Mouse (Mus musculus) liver, embryonic 13.5 days (tissue): ENCODE results near the gene Ppp1cc. TPM values are rescaled to one million over a fixed set of nuclear protein-coding genes. Genes with fewer than 3 reads are reported as not detected.

Experiments used
- ATAC-seq: fragments of 200-750 bp; cut with Nextera tagmentation; 2 replicates; pipeline ENCODE4 v1.8.0; 2017; ENCODE audit warnings: low read depth, mild to moderate bottlenecking, moderate number of reproducible peaks, moderate library complexity
- DNase-seq: peaks from one replicate; pipeline ENCODE4 v3.0.0; 2022
- H3K27ac ChIP-seq: fragments of 300-500 bp; sonication (generic); 2 replicates; pipeline ENCODE4 v1.5.1; 2015; ENCODE audit warnings: moderate library complexity, mild to moderate bottlenecking, inconsistent platforms
- H3K27me3 ChIP-seq: fragments of 300-500 bp; sonication (generic); 2 replicates; pipeline ENCODE4 v1.6.1; 2015; ENCODE audit warnings: mild to moderate bottlenecking, inconsistent platforms
- H3K36me3 ChIP-seq: fragments of 300-500 bp; sonication (generic); 2 replicates; pipeline ENCODE4 v1.6.1; 2015; ENCODE audit warnings: mild to moderate bottlenecking, inconsistent platforms
- H3K4me1 ChIP-seq: fragments of 300-500 bp; sonication (generic); replicated peaks from 2 replicates; pipeline ENCODE4 v1.6.1; 2015; ENCODE audit warnings: inconsistent platforms
- H3K4me2 ChIP-seq: fragments of 300-500 bp; sonication (generic); 2 replicates; pipeline ENCODE4 v1.6.1; 2015; ENCODE audit warnings: inconsistent platforms, mild to moderate bottlenecking, moderate library complexity
- H3K4me3 ChIP-seq: fragments of 300-500 bp; sonication (generic); replicated peaks from 2 replicates; pipeline ENCODE4 v1.5.1; 2015; ENCODE audit warnings: mild to moderate bottlenecking, inconsistent platforms
- H3K9ac ChIP-seq: fragments of 300-500 bp; sonication (generic); 2 replicates; pipeline ENCODE4 v1.6.1; 2015; ENCODE audit warnings: mild to moderate bottlenecking, inconsistent platforms
- H3K9me3 ChIP-seq: fragments of 300-500 bp; sonication (generic); replicated peaks from 2 replicates; pipeline ENCODE4 v1.6.1; 2016; ENCODE audit warnings: inconsistent platforms
- WGBS: fragments of 180-500 bp; shearing (Covaris S2); methylation state at CpG from one replicate; pipeline ENCODE4 v1.1.7; 2015; ENCODE audit not compliant: insufficient replicate concordance; 5-methylcytosine and 5-hydroxymethylcytosine counted together
- polyA plus RNA-seq: library from polyadenylated mRNA; unstranded; fragments of >200 nt; fragmentation: Nextera tagmentation; extraction: Ambion mirVana; gene quantifications from 2 replicates; pipeline ENCODE4 v1.2.1, GENCODE M21; 2015

Gene Ppp1cc
- polyA plus RNA-seq, 1 experiment from 2014 or later, result 164 TPM

- no peak overlapping the region for H3K4me2 ChIP-seq
- peaks cover 13% of the 10 kb centered on the region for H3K4me1 ChIP-seq
- DNase-seq, result no peak
- no peak overlapping the region for H3K27ac ChIP-seq
- no peaks in the 10 kb centered on the region for H3K36me3 ChIP-seq
- H3K9ac ChIP-seq, result no peak overlapping the region
- no peaks in the 10 kb centered on the region for H3K9me3 ChIP-seq
- ATAC-seq, result no peak
- no peaks in the 10 kb centered on the region for H3K27me3 ChIP-seq
- 64% methylated on average over 12 of the region's 12 CpGs for WGBS
- no peak overlapping the region for H3K4me3 ChIP-seq
Measured at GRCm38 (mm10) chr5:122218109-122218905, 60.2 kb downstream of the Ppp1cc start.

DNA sequence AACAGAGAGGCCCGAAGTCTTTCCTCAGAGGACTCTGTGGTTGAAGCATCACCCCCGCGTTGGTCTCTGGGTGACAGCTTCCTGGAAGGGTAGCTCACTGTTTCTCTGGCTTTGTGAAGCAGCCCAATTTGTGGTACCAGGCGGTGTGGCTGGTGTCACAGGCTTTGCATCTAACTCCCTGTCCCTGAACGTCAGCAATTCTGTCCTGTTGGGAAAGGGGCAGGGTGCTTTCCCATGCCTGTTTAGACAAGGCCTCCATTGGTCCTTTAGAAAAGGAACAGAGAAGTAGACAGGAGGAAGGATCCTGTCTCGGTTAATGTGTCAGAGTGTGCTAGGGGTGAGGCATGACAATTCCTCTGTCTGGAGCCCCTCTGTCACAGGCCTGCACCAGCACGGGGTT, 60.9 kb downstream of the Ppp1cc start:
- ATAC-seq, result no peak
- Histone ChIP-seq H3K9me3 (no peaks in the 10 kb centered on the region), H3K36me3 (no peaks in the 10 kb centered on the region), H3K4me2 (no peak overlapping the region), H3K9ac (no peak overlapping the region), H3K27me3 (no peaks in the 10 kb centered on the region), H3K27ac (no peak overlapping the region), H3K4me3 (no peak overlapping the region), H3K4me1 (peaks cover 13% of the 10 kb centered on the region)
- no peak for DNase-seq
- WGBS, result 35% methylated on average over 7 of the region's 7 CpGs

DNA sequence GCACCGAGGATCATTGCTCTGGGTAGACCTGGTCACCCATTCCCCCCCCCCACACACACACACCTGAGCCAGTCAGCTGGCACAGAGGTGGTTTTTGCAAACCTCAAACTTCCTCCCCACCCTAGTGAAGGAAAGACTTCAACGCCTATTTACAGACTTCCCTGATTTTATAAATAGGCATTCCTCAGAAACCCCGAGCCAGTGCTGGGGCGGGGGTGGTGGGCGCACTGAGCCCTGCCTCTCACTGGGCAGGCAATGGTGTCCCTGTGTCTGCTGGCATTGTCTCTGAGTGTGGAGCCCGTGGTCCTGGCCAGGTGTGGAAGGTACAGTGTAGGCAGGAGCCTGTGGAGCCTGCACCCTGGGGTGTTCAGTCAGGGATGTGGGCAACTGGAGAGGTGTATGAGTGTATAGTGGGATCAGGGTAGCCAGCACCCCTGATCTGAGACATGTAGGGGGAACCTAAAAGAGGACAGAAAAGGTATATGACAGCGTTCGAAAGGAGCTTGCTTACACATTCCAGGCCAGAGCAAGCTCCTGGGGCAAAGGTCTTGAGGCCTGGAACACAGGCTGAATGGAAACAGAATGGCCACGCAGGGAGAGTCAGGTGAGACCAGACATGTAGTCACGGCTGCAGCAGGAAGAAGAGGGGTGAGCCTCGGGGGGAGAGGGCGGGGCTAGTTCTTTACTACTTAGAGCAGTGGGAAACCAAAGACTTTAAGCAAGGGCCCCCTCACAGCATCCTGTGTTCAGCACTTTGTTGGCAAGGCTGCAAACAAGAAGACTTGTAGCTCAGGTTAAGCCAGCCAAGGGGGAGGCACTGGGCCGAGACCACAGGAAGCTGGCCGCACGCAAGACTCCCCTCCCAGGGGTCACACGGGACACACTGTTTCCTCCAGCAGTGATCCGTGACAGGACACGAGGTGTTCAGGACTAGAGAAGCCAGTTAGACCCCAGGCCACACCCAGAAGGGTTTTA, 61.9 kb downstream of the Ppp1cc start:
- no peak overlapping the region for H3K27ac ChIP-seq
- no peak; the same call in 1 of the 2 replicates for ATAC-seq

GRCm38 (mm10) chr5:122221085-122221484, 63.0 kb downstream of the Ppp1cc start:
- no peak overlapping the region for H3K4me3 ChIP-seq
- DNase-seq, result no peak
- 63% methylated on average over 4 of the region's 4 CpGs for WGBS
- H3K27ac ChIP-seq, result no peak overlapping the region
- H3K36me3 ChIP-seq, result no peaks in the 10 kb centered on the region
- H3K27me3 ChIP-seq, result no peaks in the 10 kb centered on the region
- no peak overlapping the region for H3K9ac ChIP-seq
- ATAC-seq, result no peak
- peaks cover 13% of the 10 kb centered on the region for H3K4me1 ChIP-seq
- no peaks in the 10 kb centered on the region for H3K9me3 ChIP-seq
- H3K4me2 ChIP-seq, result no peak overlapping the region

More for the DNA sequence above, 61.9 kb downstream of the Ppp1cc start:
- Histone ChIP-seq H3K4me3 (no peak overlapping the region), H3K4me1 (peaks cover 13% of the 10 kb centered on the region), H3K9me3 (no peaks in the 10 kb centered on the region), H3K36me3 (no peaks in the 10 kb centered on the region), H3K9ac (no peak overlapping the region), H3K27me3 (no peaks in the 10 kb centered on the region), H3K4me2 (no peak overlapping the region)
- no peak for DNase-seq
- WGBS, result 31% methylated on average over 18 of the region's 18 CpGs

- Histone ChIP-seq H3K4me3 (no peak overlapping the region), H3K9ac (no peak overlapping the region), H3K27ac (no peak overlapping the region), H3K4me1 (peaks cover 11% of the 10 kb centered on the region), H3K4me2 (no peak overlapping the region), H3K36me3 (no peaks in the 10 kb centered on the region), H3K9me3 (no peaks in the 10 kb centered on the region; the same call in 1 of the 2 replicates), H3K27me3 (no peaks in the 10 kb centered on the region)
- 79% methylated on average over 2 of the region's 2 CpGs for WGBS
- DNase-seq (no peak), ATAC-seq (no peak)
Measured at GRCm38 (mm10) chr5:122224291-122224690, 66.2 kb downstream of the Ppp1cc start.

Other genes with a start within 250 kb of the Ppp1cc start
- 0.59 and 0.88 TPM in 2 replicates for gene Cux2, start 108.2 kb upstream of the Ppp1cc start, polyA plus RNA-seq
- 0.70 and 11.9 TPM in 2 replicates for gene Myl2, start 57.3 kb upstream of the Ppp1cc start, polyA plus RNA-seq
- gene Ccdc63, start 17.5 kb upstream of the Ppp1cc start, polyA plus RNA-seq, result 0.14 TPM in 1 of 2 replicates, not detected in the other
- 1.4 and 2.1 TPM in 2 replicates for gene Hvcn1, start 48.5 kb downstream of the Ppp1cc start, polyA plus RNA-seq
- gene Tctn1, start 106.2 kb downstream of the Ppp1cc start, polyA plus RNA-seq, result 0.68 and 1.1 TPM in 2 replicates
- 3.4 and 3.5 TPM in 2 replicates for gene Pptc7, start 126.1 kb downstream of the Ppp1cc start, polyA plus RNA-seq
- gene Rad9b, start 196.0 kb downstream of the Ppp1cc start, polyA plus RNA-seq, result 2.8 and 2.9 TPM in 2 replicates
- 131 and 141 TPM in 2 replicates for gene Vps29, start 196.1 kb downstream of the Ppp1cc start, polyA plus RNA-seq
- gene Gpn3, start 213.6 kb downstream of the Ppp1cc start, polyA plus RNA-seq, result 74.4 and 86.6 TPM in 2 replicates
- 23.4 and 23.6 TPM in 2 replicates for gene Fam216a, start 214.1 kb downstream of the Ppp1cc start, polyA plus RNA-seq
- gene Arpc3, start 233.6 kb downstream of the Ppp1cc start, polyA plus RNA-seq, result 103 and 115 TPM in 2 replicates